Mouse (Mus musculus) splenic B cell, adult 2 months (primary cell): Measurements from ENCODE around the gene Pmepa1.

Experiments
- DNase-seq: peaks from one replicate; pipeline ENCODE4 v3.0.0-alpha.2; 2011; ENCODE audit warnings: low read depth, low spot score
- H3K27me3 ChIP-seq: 2 replicates; pipeline ENCODE4 v1.6.1; 2012; ENCODE audit warnings: mild to moderate bottlenecking, low read length, moderate library complexity, mixed read lengths; ENCODE audit not compliant: control insufficient read depth, poor library complexity, insufficient read depth, severe bottlenecking
- H3K36me3 ChIP-seq: 2 replicates; pipeline ENCODE4 v1.6.1; 2012; ENCODE audit warnings: mild to moderate bottlenecking, low read length, moderate library complexity, mixed read lengths; ENCODE audit not compliant: control insufficient read depth, poor library complexity, insufficient read depth, severe bottlenecking

The Pmepa1 gene

DNA sequence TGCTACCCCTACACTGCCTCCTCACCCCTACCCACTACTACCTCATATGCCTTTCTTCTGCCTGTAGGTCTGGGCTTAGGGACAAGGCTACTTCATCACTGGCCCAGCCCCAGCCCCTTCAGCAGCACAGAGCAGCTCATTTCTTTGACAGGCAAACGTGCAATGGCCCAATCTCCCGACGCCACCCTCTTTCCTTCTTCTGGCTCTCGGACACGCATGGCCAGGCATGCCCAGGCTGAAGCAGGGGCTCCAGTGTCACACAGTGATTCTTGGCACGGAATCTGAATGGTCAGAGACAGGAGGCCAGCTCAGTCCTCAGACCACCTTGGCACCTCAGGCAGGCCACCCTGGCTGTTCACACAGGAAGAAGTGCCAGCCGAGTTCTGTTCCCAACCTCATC, 25.2 kb downstream of the Pmepa1 start:
- no peaks in the 10 kb centered on the region for H3K27me3 ChIP-seq
- DNase-seq: no peak
- no peaks in the 10 kb centered on the region for H3K36me3 ChIP-seq

DNA sequence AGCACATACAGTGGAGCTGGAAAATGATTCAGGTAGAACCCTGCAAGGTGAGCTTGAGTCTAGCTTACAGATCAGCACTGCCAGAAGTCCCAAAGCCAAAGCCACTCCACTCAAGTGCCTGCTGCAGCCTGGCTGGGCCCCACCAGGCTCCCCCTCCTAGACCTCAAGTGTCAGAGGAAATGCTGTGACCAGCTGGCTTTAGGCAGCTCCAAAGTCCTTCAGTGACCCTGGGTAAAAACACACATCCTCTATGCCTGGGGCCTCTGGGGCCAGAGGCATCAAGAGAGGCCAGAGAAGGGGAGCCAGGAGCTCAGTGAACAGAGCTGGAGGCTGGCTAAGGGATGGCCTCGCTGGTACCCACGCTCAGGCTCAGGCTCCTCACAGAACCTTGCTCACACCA, 25.9 kb downstream of the Pmepa1 start:
- no peak for DNase-seq
- H3K27me3 ChIP-seq: no peaks in the 10 kb centered on the region

DNA sequence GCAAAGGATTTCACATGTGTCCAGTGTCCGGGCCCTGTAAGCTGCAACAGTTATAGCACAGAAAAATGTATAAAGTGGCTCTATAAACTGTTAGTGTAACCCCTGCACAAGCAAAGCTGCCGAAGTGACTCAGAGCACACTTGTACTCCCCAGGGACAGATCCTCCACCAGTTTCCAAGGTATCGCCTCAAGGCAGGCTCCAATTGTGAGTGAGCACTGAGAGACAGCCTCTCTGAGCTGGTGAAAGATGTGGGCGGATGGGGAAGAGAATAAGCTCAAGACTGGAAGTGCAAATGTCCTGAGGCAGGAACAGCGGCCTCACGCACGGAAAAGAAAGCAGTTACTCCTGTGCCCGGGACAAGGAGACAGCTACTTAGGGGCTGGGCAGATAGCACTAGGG, 26.4 kb downstream of the Pmepa1 start:
- no peaks in the 10 kb centered on the region for H3K36me3 ChIP-seq
- no peak for DNase-seq

More for the DNA sequence above, 25.9 kb downstream of the Pmepa1 start:
- no peaks in the 10 kb centered on the region for H3K36me3 ChIP-seq

DNA sequence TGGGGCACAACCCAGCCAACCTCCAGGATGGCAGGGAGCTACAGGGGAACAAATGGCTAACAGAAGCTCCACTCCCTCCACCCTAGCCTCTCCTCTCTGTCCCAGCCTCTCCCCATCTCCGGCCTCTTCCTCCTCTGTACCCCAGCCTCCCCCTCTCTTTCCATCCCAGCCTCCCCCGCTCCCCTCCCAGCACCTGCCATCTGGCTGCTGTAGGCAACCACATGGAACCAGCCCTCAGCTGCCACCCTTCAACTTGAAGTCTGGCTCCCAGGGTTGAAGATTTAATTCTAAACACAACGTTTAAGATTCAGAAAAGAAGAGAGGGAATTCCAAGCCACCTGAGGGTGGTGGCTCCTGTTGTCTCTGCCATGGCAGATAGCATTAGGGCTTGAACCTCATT, 26.9 kb downstream of the Pmepa1 start:
- H3K27me3 ChIP-seq: no peaks in the 10 kb centered on the region
- H3K36me3 ChIP-seq: no peaks in the 10 kb centered on the region
- no peak for DNase-seq

More for the DNA sequence above, 26.4 kb downstream of the Pmepa1 start:
- H3K27me3 ChIP-seq: no peaks in the 10 kb centered on the region

DNA sequence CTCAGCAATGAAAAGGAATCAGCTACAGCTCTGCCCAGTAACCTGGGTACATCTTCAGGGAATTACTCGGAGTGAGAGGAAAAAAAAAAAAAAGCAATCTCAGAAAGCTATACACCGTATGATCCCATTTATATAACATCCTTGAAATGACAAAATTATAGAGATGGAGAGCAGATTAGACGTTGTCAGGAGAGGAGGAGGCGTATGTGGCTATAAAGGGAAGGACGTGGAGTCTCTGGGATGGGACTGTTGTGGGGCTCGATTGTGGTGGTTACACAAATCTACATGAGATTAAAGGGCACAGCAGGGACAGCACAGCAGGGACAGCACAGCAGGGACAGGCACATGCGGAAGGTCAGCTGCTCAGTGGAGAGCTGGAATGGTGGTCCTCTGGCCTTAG, 27.5 kb downstream of the Pmepa1 start:
- DNase-seq: no peak
- H3K36me3 ChIP-seq: no peaks in the 10 kb centered on the region
- no peaks in the 10 kb centered on the region for H3K27me3 ChIP-seq

DNA sequence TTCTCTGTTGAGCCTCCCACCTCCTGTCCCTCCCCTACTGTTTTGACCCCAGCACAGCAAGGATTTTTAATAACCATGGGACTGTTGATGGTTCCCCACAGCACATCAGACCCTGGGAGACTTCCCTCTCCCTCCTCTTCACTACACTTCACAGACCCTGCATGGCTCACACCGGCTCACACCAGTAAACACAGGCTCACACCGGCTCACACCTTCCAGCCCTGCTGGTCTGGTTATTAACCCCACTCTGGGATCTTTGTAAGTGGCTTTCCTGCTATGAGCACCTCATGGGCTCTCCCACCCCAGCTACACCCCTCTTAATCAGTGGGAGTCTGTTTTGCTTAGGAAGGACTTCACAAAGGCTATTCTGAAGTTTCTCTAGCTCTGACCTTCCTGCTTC, 28.4 kb downstream of the Pmepa1 start:
- DNase-seq: no peak
- no peaks in the 10 kb centered on the region for H3K36me3 ChIP-seq
- H3K27me3 ChIP-seq: no peaks in the 10 kb centered on the region

DNA sequence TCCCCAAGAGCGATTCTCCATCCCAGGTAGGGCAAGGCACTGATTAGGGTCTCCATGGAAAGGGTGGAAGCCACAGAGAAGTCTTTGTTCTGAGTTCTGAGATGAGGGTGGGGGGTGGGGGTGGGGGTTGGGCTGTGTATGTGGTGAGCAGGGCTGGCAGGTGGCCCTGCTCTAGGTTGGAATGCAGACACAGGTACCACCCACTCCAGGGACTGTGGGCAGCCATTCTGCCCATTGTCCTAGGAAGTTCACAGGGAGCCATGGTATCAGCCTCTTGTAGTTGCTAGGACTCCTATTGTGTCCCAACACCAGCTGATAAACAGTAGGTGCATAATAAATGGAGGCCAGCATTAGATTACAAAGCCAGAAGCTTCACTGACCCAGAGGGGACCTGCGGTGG, 29.1 kb downstream of the Pmepa1 start:
- no peaks in the 10 kb centered on the region for H3K36me3 ChIP-seq
- no peaks in the 10 kb centered on the region for H3K27me3 ChIP-seq
- no peak for DNase-seq

DNA sequence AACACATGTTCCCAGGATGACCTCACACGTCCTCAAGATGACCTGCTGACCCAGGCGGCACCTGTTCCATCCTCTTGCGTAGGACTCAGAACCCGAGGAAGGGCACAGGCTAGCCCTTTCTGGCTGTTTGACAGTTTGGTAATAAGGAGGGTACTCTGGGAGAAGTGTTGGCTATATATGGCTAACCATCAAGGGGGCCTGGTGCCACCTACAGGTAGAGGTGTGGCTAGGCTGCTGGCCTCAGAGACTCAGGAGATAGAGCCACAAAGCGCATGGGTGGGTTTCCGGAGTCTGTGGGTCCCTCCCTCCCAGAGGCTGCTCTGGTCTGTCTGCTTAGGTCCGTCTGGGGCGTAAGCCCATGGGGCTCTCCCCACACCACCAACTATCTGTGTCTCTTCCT, 29.6 kb downstream of the Pmepa1 start:
- no peak for DNase-seq
- Histone ChIP-seq H3K27me3 (no peaks in the 10 kb centered on the region), H3K36me3 (no peaks in the 10 kb centered on the region)

DNA sequence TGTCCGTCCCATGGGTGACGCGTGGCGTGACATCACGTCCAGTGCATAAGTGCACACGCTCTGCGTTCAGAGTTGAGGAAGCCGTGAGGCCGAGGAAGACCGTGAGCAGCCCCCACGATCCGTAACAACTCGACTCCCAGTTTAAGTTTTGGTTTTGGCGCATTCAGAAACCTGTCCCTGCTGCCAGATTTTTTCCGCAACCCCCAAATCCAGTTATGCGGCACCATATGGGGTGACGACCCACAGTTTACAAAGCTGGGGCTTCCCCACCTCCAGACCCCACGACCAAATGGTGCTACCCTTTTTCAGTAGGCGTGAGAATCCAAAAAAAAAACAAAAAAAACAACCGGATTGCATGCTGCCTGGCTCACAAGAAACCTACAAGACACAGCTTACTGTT, 31.1 kb downstream of the Pmepa1 start:
- Histone ChIP-seq H3K27me3 (no peaks in the 10 kb centered on the region), H3K36me3 (no peaks in the 10 kb centered on the region)
- no peak for DNase-seq

DNA sequence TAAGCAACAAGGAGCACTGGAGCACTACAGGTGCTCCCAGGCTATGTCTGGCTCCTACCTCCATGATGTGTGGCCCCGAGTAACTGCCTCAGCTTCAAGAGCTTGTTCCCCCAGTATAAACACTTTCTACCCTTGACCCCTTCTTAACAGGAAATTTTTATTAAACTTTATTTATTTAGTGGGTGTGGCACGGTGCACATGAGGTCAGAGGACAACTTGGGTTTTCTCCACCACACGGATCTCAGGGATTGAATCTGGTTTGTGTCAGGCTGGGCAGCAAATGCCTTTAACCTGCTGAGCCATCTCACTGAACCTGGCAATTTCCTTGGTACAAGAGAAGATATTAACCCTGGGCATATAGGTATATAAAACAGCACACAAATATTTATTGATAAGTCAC, 32.2 kb downstream of the Pmepa1 start:
- Histone ChIP-seq H3K27me3 (no peaks in the 10 kb centered on the region), H3K36me3 (no peaks in the 10 kb centered on the region)
- DNase-seq: no peak

DNA sequence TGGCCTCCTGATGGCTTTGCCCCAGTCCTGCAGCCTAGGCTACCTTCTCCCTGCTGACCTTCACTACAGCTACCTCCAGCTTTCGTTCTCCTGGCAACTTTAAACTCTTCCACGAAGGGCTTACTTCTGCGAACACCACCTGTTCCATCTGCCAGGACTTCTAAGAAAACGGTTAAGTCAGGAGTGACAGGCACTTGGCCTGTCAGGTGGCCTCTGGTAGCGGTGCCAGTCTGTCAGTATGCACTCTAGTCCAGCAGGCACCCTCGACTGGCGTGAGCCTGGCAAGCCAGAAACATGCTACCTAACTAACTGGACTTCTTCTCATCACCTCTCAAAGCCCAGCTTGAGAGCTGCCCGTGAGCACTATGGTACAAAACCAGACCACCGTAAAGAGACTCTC, 32.7 kb downstream of the Pmepa1 start:
- Histone ChIP-seq H3K27me3 (no peaks in the 10 kb centered on the region), H3K36me3 (no peaks in the 10 kb centered on the region)
- DNase-seq: no peak

DNA sequence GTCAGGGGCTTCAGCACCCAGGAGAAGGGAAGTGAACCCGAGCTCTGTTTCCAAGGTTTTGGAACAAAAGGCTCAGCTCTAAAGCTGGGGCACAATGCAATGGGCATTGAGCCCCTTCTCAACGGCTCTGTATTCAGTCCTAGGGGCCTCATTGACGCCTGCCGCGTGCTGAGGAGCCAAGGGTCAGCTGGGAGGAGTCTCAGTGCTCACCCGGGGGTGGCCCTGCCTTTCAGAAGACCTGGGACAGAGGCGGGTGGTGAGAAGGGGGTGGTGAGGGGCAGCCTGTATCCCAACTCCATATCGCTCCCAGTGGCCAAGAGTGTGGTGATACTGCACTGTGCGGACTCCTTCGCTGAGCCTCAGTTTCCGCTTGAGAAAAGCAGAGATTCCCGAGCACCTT, 33.5 kb downstream of the Pmepa1 start:
- H3K36me3 ChIP-seq: no peaks in the 10 kb centered on the region
- no peaks in the 10 kb centered on the region for H3K27me3 ChIP-seq
- no peak for DNase-seq

DNA sequence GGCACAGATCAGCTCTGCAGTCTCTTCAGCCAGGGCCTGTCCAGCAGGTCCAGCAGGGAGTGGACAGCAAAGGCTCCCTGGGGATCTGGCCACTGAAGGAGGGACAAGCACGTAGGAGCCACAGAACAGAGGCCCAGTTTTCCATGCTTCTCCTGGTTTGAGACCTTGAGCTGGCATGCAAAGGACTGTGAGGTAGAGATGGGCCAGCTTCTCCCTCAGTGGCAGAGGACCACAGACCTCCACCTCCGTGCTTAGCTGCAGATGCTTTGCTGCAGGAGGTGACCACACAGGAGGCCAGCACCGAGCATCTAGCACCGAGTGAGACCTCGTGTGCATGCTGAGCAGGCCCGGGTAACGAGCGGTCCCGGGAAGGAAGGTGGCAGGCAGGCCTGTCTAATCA, 35.6 kb downstream of the Pmepa1 start:
- DNase-seq: no peak

DNA sequence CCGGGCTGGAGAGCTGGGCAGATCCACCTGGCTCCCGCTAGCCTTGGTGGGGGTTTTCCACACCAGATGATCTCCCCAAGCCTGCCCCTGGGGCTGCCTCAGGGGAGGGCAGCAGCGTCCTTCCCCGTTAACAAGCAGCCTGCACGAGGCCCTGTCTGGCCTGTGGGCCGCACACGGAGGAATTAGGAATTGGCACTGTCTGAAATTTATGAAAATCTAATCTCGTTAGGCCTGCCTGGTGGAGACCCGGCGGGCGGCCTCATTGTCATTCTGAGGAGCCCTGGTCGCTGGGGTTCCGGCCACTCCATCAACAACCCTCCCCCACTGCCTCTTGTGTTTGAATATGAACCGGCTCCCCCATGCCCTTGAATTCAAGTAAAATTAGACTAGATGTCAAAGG, 37.8 kb downstream of the Pmepa1 start:
- H3K27me3 ChIP-seq: no peaks in the 10 kb centered on the region
- no peak for DNase-seq
- H3K36me3 ChIP-seq: no peaks in the 10 kb centered on the region

More for the DNA sequence above, 35.6 kb downstream of the Pmepa1 start:
- no peaks in the 10 kb centered on the region for H3K27me3 ChIP-seq
- no peaks in the 10 kb centered on the region for H3K36me3 ChIP-seq

DNA sequence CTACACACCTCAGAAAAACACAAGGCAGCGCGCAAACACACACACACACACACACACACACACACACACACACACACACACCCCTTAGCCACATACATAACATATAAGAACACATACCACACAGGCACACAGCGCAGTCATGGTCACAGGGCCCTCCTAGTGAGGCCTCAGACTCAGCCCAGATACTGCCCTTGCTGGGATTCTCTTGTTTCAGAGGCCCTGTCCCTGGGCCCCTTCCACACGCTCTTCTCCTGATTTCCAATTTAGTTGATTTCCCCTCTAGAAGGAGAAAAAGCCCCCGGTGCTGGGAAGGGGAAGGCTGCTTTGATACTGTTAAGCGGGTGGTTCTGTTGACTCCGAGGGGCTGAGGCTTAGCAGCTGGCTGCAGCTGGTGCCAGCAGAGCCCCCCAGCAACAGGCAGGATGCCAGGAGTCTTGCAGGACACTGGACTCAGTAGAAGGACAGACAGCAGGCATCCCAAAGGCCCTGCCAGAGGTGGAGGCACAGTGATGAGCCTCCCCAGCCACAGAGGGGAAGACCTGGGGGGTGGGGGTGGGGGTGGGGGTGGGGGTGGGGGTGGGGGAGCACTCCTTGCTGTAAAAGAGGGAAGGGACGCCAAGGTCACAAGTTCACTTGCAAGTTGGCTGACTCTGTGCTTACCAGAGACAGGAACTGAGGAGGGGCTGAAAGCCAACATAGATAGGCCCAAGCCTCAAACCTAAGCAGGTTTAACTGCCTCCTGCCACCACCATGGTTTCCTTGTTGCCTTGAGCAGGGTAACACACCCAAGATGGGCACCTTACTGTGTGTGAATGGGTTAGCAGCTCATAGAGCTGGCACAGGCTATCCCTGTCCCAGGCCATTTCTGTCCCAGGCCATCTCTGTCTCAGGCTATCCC, 40.6 kb downstream of the Pmepa1 start:
- no peak for DNase-seq
- no peaks in the 10 kb centered on the region for H3K27me3 ChIP-seq
- H3K36me3 ChIP-seq: no peaks in the 10 kb centered on the region

DNA sequence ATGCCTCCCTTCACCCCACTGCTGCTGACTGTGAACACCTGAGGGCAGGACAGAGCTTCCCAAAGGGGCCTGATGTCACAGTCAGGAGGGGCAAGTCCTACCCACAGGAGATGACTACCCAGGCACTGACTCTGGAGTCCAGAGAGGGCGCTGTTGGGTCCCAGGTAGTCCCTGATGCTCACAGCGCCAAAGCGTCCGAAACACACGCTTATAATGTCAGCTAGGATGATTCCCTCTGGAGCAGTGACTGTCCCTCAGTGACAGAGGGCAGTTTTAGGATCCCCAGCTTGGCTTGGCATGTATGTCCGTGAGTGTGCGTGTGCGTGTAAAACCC, 43.6 kb downstream of the Pmepa1 start:
- DNase-seq: no peak
- Histone ChIP-seq H3K27me3 (no peaks in the 10 kb centered on the region), H3K36me3 (no peaks in the 10 kb centered on the region)
